ENCODE assay signal across 7 mouse cellular contexts in the genomic region with DNA sequence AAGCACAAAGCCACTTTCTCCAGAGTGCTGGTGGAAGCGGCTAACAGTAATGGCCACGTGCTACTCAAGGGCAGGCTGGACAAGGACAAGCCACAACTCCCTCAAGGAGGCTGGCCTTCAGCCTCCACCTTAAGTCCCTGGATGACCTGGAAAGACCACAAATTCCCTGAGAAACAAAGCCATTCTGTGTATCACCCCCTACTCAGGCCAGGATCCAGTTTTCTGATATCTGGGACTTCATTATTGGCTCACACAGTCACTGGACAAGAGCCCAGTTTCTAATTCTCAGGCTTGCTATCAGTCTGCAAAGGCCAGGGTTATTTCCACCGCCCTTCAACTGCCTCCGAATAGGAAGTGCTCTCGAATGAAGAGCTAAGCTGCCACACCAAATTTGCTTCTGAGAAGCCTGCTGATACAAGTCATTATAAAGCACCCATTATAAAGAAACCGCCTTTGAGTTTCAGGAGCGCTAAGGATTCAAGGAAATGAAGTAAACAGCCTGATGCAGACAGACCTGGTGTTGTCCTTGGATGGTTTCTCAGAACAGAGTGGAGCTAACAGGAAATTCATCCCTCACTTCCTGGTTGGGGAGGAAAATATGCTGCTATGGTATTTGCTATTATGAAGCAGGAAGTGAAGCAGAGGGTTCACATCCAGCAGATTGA.
A peak's percentile ranks its signal among the peaks of the same experiment; 100 is the strongest.
DNase-seq lines count a peak whose midpoint lies in the region; ATAC-seq and TF ChIP-seq lines count a peak whose summit lies in the region.

No protein-coding gene starts in this region.

- no peak for ATAC-seq in kidney, postnatal 0 days (replicated peaks; ENCODE audit: low FRiP score, low read depth)
- ATAC-seq in midbrain, embryonic 16.5 days, result no peak

- no peaks in the 10 kb centered on the region for H3K36me3 ChIP-seq in spleen, adult 2 months (ENCODE audit: control insufficient read depth, insufficient read depth, low read length)
- H3K36me3 ChIP-seq in kidney, postnatal 0 days (ENCODE audit: insufficient read depth, low read length), result no peaks in the 10 kb centered on the region
- no peaks in the 10 kb centered on the region; the same call in 1 of the 2 replicates for H3K36me3 ChIP-seq in midbrain, embryonic 16.5 days (ENCODE audit: control insufficient read depth, insufficient read depth, low read length)

- no peak overlapping the region for H3K4me2 ChIP-seq in kidney, postnatal 0 days (ENCODE audit: low read length)
- no peak overlapping the region for H3K4me2 ChIP-seq in midbrain, embryonic 16.5 days (ENCODE audit: low read length)

- no peaks in the 10 kb centered on the region for H3K27me3 ChIP-seq in spleen, adult 2 months (ENCODE audit: control insufficient read depth, insufficient read depth, low read length)
- no peaks in the 10 kb centered on the region for H3K27me3 ChIP-seq in kidney, postnatal 0 days (ENCODE audit: insufficient read depth, low read length)
- no peaks in the 10 kb centered on the region for H3K27me3 ChIP-seq in midbrain, embryonic 16.5 days (ENCODE audit: control insufficient read depth, insufficient read depth, low read depth, low read length)

- no peak for TF ChIP-seq CTCF in spleen, adult 2 months (IDR thresholded peaks at IDR 0.05; ENCODE audit: extremely low read depth, insufficient read depth, insufficient read length, insufficient replicate concordance)
- TF ChIP-seq CTCF in kidney, postnatal 0 days (IDR thresholded peaks at IDR 0.05; ENCODE audit: low read depth), result no peak

- peak overlapping the region; percentile 25; the same call in 1 of the 2 replicates for H3K27ac ChIP-seq in spleen, adult 2 months (ENCODE audit: insufficient read depth, low read length)
- H3K27ac ChIP-seq in kidney, postnatal 0 days, result peak overlapping the region; percentile 72
- H3K27ac ChIP-seq in midbrain, embryonic 16.5 days (ENCODE audit: low read length), result peak overlapping the region; percentile 23; the same call in 1 of the 2 replicates

- no peak overlapping the region for H3K9ac ChIP-seq in kidney, postnatal 0 days (ENCODE audit: low read depth, low read length)
- no peak overlapping the region for H3K9ac ChIP-seq in midbrain, embryonic 16.5 days (ENCODE audit: low read depth, low read length)

- H3K4me1 ChIP-seq in spleen, adult 2 months (ENCODE audit: control insufficient read depth, insufficient read depth, insufficient read length), result peaks cover 3% of the 10 kb centered on the region; the same call in 1 of the 2 replicates
- no peaks in the 10 kb centered on the region for H3K4me1 ChIP-seq in kidney, postnatal 0 days (replicated peaks; ENCODE audit: insufficient read depth, low read length)
- H3K4me1 ChIP-seq in midbrain, embryonic 16.5 days (ENCODE audit: control insufficient read depth, insufficient read depth, low read length), result no peaks in the 10 kb centered on the region

- no peak overlapping the region for H3K4me3 ChIP-seq in spleen, adult 2 months (ENCODE audit: extremely low read depth, insufficient read depth, insufficient read length)
- H3K4me3 ChIP-seq in kidney, postnatal 0 days (replicated peaks; ENCODE audit: low read depth, low read length), result no peak overlapping the region
- H3K4me3 ChIP-seq in midbrain, embryonic 16.5 days (ENCODE audit: low read depth, low read length), result no peak overlapping the region

- H3K9me3 ChIP-seq in kidney, postnatal 0 days (replicated peaks; ENCODE audit: low read length), result no peaks in the 10 kb centered on the region
- H3K9me3 ChIP-seq in midbrain, embryonic 16.5 days (replicated peaks; ENCODE audit: control insufficient read depth, low read length, poor library complexity, severe bottlenecking), result no peaks in the 10 kb centered on the region

- no peak for TF ChIP-seq POLR2A in spleen, adult 2 months (IDR thresholded peaks at IDR 0.05; ENCODE audit: low read depth, low read length)

- WGBS in spleen, adult 2 months, result 56% methylated on average over 7 of the region's 7 CpGs
- 46% methylated on average over 7 of the region's 7 CpGs for WGBS in kidney, postnatal 0 days
- WGBS in midbrain, embryonic 16.5 days, result 50% methylated on average over 7 of the region's 7 CpGs

- DNase-seq in spleen, adult 2 months (ENCODE audit: low read depth in 1 of 2, low spot score in 2 of 2), result no peak
- no peak for DNase-seq in spleen, postnatal 14 days (ENCODE audit: low spot score in 2 of 2)
- peak; percentile 87 for DNase-seq in heart, adult 8-10 months (ENCODE audit: low spot score)
- DNase-seq in kidney, postnatal 0 days (ENCODE audit: low spot score), result peak; percentile 75
- no peak for DNase-seq in yolk sac, embryonic 10.5 days (ENCODE audit: low spot score)
- DNase-seq in layer of hippocampus, postnatal 36 days, result no peak

Comparison
In these comparisons a context has a peak if more than half of its experiments do, and no peak if none do; other contexts are left out.
1. DNase-seq: peak in heart, adult 8-10 months (single experiment) and kidney, postnatal 0 days (single experiment); none in spleen, adult 2 months (0 of 2), spleen, postnatal 14 days (0 of 2), yolk sac, embryonic 10.5 days (single experiment) and layer of hippocampus, postnatal 36 days (0 of 2).
2. Peak in every context shown above with its lines, with median percentiles within 50 percentile points of each other: H3K27ac ChIP-seq.